Mouse (Mus musculus) stomach, embryonic 14.5 days (tissue): ENCODE results near the gene Gsdmc4. TPM values are rescaled to one million over a fixed set of nuclear protein-coding genes. Genes with fewer than 3 reads are reported as not detected.
"Not testable (repeated sequence)": the region's sequence is repeated elsewhere in the genome, so short reads cannot be mapped to it uniquely, and the experiment has no call there.

ENCODE experiments used
- ATAC-seq: fragments of 200-750 bp; cut with Nextera tagmentation; 2 replicates; pipeline ENCODE4 v1.8.0; 2017; ENCODE audit warnings: low read depth, moderate TSS enrichment; ENCODE audit not compliant: insufficient number of reproducible peaks, insufficient read depth, low FRiP score
- H3K27ac ChIP-seq: fragments of 300-500 bp; sonication (generic); 2 replicates; pipeline ENCODE4 v1.5.1; 2014; ENCODE audit warnings: mild to moderate bottlenecking, low read length, moderate library complexity, mixed read lengths
- H3K27me3 ChIP-seq: fragments of 300-500 bp; sonication (generic); 2 replicates; pipeline ENCODE4 v1.6.1; 2014; ENCODE audit warnings: low read length, control low read depth, mixed read lengths; ENCODE audit not compliant: control insufficient read depth, insufficient read depth
- H3K36me3 ChIP-seq: fragments of 300-500 bp; sonication (generic); 2 replicates; pipeline ENCODE4 v1.6.1; 2014; ENCODE audit warnings: mild to moderate bottlenecking, control low read depth, low read length, moderate library complexity, mixed read lengths; ENCODE audit not compliant: control insufficient read depth, insufficient read depth
- H3K4me1 ChIP-seq: fragments of 300-500 bp; sonication (generic); 2 replicates; pipeline ENCODE4 v1.6.1; 2014; ENCODE audit warnings: low read length, control low read depth, mixed read lengths; ENCODE audit not compliant: control insufficient read depth, insufficient read depth
- H3K4me2 ChIP-seq: fragments of 300-500 bp; sonication (generic); replicated peaks from 2 replicates; pipeline ENCODE4 v1.6.1; 2014; ENCODE audit warnings: low read depth, low read length, control low read depth
- H3K4me3 ChIP-seq: fragments of 300-500 bp; sonication (generic); 2 replicates; pipeline ENCODE4 v1.5.1; 2014; ENCODE audit warnings: low read depth, low read length, control low read depth
- H3K9ac ChIP-seq: fragments of 300-500 bp; sonication (generic); replicated peaks from 2 replicates; pipeline ENCODE4 v1.6.1; 2014; ENCODE audit warnings: low read depth, mild to moderate bottlenecking, control low read depth, low read length, moderate library complexity, mixed read lengths
- H3K9me3 ChIP-seq: fragments of 300-500 bp; sonication (generic); 2 replicates; pipeline ENCODE4 v1.6.1; 2016; ENCODE audit warnings: low read depth, low read length, control low read depth; ENCODE audit not compliant: control insufficient read depth
- WGBS: fragments of 180-500 bp; shearing (Covaris S2); extraction: QIAGEN DNeasy Blood & Tissue Kit; methylation state at CpG from one replicate; pipeline ENCODE4 v1.1.7; 2014; 5-methylcytosine and 5-hydroxymethylcytosine counted together
- polyA plus RNA-seq: library from polyadenylated mRNA; unstranded; fragments of >200 nt; fragmentation: Nextera tagmentation; extraction: Ambion mirVana; gene quantifications from 2 replicates; pipeline ENCODE4 v1.2.1, GENCODE M21; 2014

The Gsdmc4 gene
- polyA plus RNA-seq, 1 experiment from 2014 or later: 0.74 TPM

GRCm38 (mm10) chr15:63926201-63926600 lies 14.1 kb upstream of the Gsdmc4 start:
- no peak for ATAC-seq
- H3K4me1 ChIP-seq: no peaks in the 10 kb centered on the region
- 95% methylated on average over 3 of the region's 3 CpGs for WGBS

GRCm38 (mm10) chr15:63924484-63924883 lies 12.4 kb upstream of the Gsdmc4 start:
- 92% methylated on average over 1 of the region's 1 CpGs for WGBS
- ATAC-seq: no peak

More at GRCm38 (mm10) chr15:63926201-63926600, 14.1 kb upstream of the Gsdmc4 start:
- no peak overlapping the region for H3K4me3 ChIP-seq
- no peak overlapping the region for H3K9ac ChIP-seq
- H3K36me3 ChIP-seq: peaks cover 11% of the 10 kb centered on the region
- no peaks in the 10 kb centered on the region for H3K27me3 ChIP-seq
- no peak overlapping the region for H3K27ac ChIP-seq
- H3K9me3 ChIP-seq: no peaks in the 10 kb centered on the region
- H3K4me2 ChIP-seq: no peak overlapping the region

GRCm38 (mm10) chr15:63921618-63922017 lies 9.5 kb upstream of the Gsdmc4 start:
- H3K27ac ChIP-seq, H3K4me3 ChIP-seq: not testable (repeated sequence)
- 61% methylated on average over 2 of the region's 5 CpGs for WGBS

More at GRCm38 (mm10) chr15:63924484-63924883, 12.4 kb upstream of the Gsdmc4 start:
- Histone ChIP-seq H3K27me3 (no peaks in the 10 kb centered on the region), H3K4me1 (no peaks in the 10 kb centered on the region), H3K4me2 (no peak overlapping the region), H3K9me3 (no peaks in the 10 kb centered on the region), H3K4me3 (no peak overlapping the region), H3K27ac (no peak overlapping the region), H3K9ac (no peak overlapping the region), H3K36me3 (peaks cover 3% of the 10 kb centered on the region; the same call in 1 of the 2 replicates)

GRCm38 (mm10) chr15:63919728-63920127 lies 7.6 kb upstream of the Gsdmc4 start:
- H3K27ac ChIP-seq, H3K27me3 ChIP-seq, H3K9me3 ChIP-seq, H3K4me2 ChIP-seq, H3K36me3 ChIP-seq, ATAC-seq, H3K9ac ChIP-seq, H3K4me3 ChIP-seq, H3K4me1 ChIP-seq: not testable (repeated sequence)
- WGBS: 64% methylated on average over 1 of the region's 2 CpGs

More at GRCm38 (mm10) chr15:63921618-63922017, 9.5 kb upstream of the Gsdmc4 start:
- H3K27me3 ChIP-seq, H3K36me3 ChIP-seq, H3K4me1 ChIP-seq, H3K4me2 ChIP-seq, H3K9me3 ChIP-seq, H3K9ac ChIP-seq, ATAC-seq: not testable (repeated sequence)

- H3K36me3 ChIP-seq, H3K27ac ChIP-seq, H3K9me3 ChIP-seq, H3K9ac ChIP-seq, H3K4me3 ChIP-seq, ATAC-seq, H3K4me2 ChIP-seq, H3K27me3 ChIP-seq, H3K4me1 ChIP-seq: not testable (repeated sequence)
- 86% methylated on average over 3 of the region's 4 CpGs for WGBS
These were observed 4.5 kb upstream of the Gsdmc4 start for GRCm38 (mm10) chr15:63916584-63916983.

- not testable (repeated sequence) for H3K27me3 ChIP-seq, H3K9me3 ChIP-seq, ATAC-seq, H3K27ac ChIP-seq, H3K4me1 ChIP-seq, H3K36me3 ChIP-seq, H3K4me3 ChIP-seq, H3K4me2 ChIP-seq, H3K9ac ChIP-seq
These were observed 2.2 kb downstream of the Gsdmc4 start for GRCm38 (mm10) chr15:63909896-63910295.

GRCm38 (mm10) chr15:63895560-63896353 lies 16.3 kb downstream of the Gsdmc4 start:
- H3K9me3 ChIP-seq, H3K4me3 ChIP-seq, H3K9ac ChIP-seq, H3K27me3 ChIP-seq, H3K27ac ChIP-seq, H3K4me2 ChIP-seq, H3K36me3 ChIP-seq, H3K4me1 ChIP-seq, ATAC-seq: not testable (repeated sequence)
- WGBS: 38% methylated on average over 9 of the region's 9 CpGs

- H3K4me1 ChIP-seq, H3K9ac ChIP-seq, H3K27me3 ChIP-seq, H3K27ac ChIP-seq, H3K36me3 ChIP-seq, ATAC-seq, H3K4me2 ChIP-seq, H3K9me3 ChIP-seq, H3K4me3 ChIP-seq: not testable (repeated sequence)
- WGBS: 72% methylated on average over 3 of the region's 5 CpGs
These were observed 23.7 kb downstream of the Gsdmc4 start for GRCm38 (mm10) chr15:63888440-63888839.

GRCm38 (mm10) chr15:63887949-63888348 lies 24.1 kb downstream of the Gsdmc4 start:
- not testable (repeated sequence) for ATAC-seq, H3K9me3 ChIP-seq, H3K4me1 ChIP-seq, H3K4me2 ChIP-seq, H3K27me3 ChIP-seq, H3K9ac ChIP-seq, H3K4me3 ChIP-seq, H3K27ac ChIP-seq, H3K36me3 ChIP-seq
- WGBS: no CpG with 5 or more reads among the region's 5 CpGs
